Mouse (Mus musculus): Measurements from ENCODE around the gene Prlr. TPM values are rescaled to one million over a fixed set of nuclear protein-coding genes. Genes with fewer than 3 reads are reported as not detected.

Prlr gene
- total and polyA plus RNA-seq, 3 experiments, result not detected

DNA sequence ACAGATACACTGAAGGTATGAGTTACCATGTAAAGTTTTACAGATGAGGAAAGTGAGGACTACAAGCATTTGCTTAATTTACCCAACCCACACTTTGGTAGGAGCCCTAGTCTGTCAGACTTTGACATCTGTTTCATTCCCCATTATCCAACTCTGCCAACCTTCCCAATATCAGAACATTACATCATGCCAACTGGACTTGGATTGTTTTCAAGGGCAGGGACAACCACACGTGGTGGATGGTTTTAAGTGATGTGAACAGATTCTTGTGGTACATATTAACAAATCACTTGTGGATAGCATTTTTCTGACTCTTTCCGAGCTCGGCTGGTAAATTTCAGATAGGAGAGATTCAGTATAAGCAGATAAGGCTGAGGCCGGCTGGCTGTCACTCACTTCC, 3.7 kb downstream of the Prlr start:
- DNase-seq (ENCODE audit: low read depth, low spot score), result no peak
- H3K4me1 ChIP-seq (ENCODE audit: control insufficient read depth in 1 of 2, insufficient read depth in 2 of 2, low read length in 2 of 2), result no peaks in the 10 kb centered on the region
- H3K27ac ChIP-seq (ENCODE audit: control insufficient read depth, low read depth, low read length), result no peak overlapping the region
- TF ChIP-seq USF1 (IDR thresholded peaks at IDR 0.05; ENCODE audit: low read depth, low read length) (no peak), EP300 (IDR thresholded peaks at IDR 0.05; ENCODE audit: low read depth in 1 of 2, low read length in 2 of 2) (no peak), MYC (IDR thresholded peaks at IDR 0.05; ENCODE audit: low read depth, low read length) (no peak), MAX (IDR thresholded peaks at IDR 0.05; ENCODE audit: low read length) (no peak), HCFC1 (IDR thresholded peaks at IDR 0.05; ENCODE audit: low read depth, low read length) (no peak), NRF1 (IDR thresholded peaks at IDR 0.05; ENCODE audit: insufficient read depth, low read depth, low read length, poor library complexity, severe bottlenecking) (no peak), MXI1 (IDR thresholded peaks at IDR 0.05; ENCODE audit: low read depth, low read length) (no peak), RCOR1 (IDR thresholded peaks at IDR 0.05; ENCODE audit: low read depth, low read length) (no peak), SIN3A (IDR thresholded peaks at IDR 0.05; ENCODE audit: low read length) (no peak), ZC3H11A (IDR thresholded peaks at IDR 0.05; ENCODE audit: low read depth, low read length) (no peak), MYB (IDR thresholded peaks at IDR 0.05; ENCODE audit: low read depth, low read length) (no peak), MAZ (IDR thresholded peaks at IDR 0.05; ENCODE audit: low read depth, low read length) (no peak), ZNF384 (IDR thresholded peaks at IDR 0.05; ENCODE audit: low read depth, low read length) (no peak), ELF1 (IDR thresholded peaks at IDR 0.05; ENCODE audit: low read depth, low read length) (no peak), JUND (IDR thresholded peaks at IDR 0.05; ENCODE audit: low read depth, low read length) (no peak), BHLHE40 (IDR thresholded peaks at IDR 0.05; ENCODE audit: borderline replicate concordance, low read depth, low read length) (no peak), TAL1 (IDR thresholded peaks at IDR 0.05; ENCODE audit: low read length) (no peak), NELFE (IDR thresholded peaks at IDR 0.05; ENCODE audit: low read depth, low read length) (no peak), KAT2A (conservative IDR thresholded peaks at IDR 0.05; ENCODE audit: low read depth, low read length) (no peak)
- H3K27me3 ChIP-seq (ENCODE audit: control insufficient read depth in 1 of 2, insufficient read depth in 2 of 2, low read length in 2 of 2), result no peaks in the 10 kb centered on the region
- H3K9ac ChIP-seq (ENCODE audit: control insufficient read depth, low read depth, low read length, poor library complexity, severe bottlenecking), result no peak overlapping the region
- no peaks in the 10 kb centered on the region for H3K9me3 ChIP-seq (replicated peaks; ENCODE audit: insufficient read depth, low read length)
- no peak overlapping the region for H3K4me3 ChIP-seq (ENCODE audit: control insufficient read depth in 1 of 2, insufficient read depth in 1 of 2, low read depth in 2 of 2, low read length in 2 of 2)
- H3K79me2 ChIP-seq (ENCODE audit: control insufficient read depth, insufficient read depth, low read length, poor library complexity), result no peaks in the 10 kb centered on the region
- no peaks in the 10 kb centered on the region for H3K36me3 ChIP-seq (ENCODE audit: control insufficient read depth in 1 of 2, insufficient read depth in 2 of 2, low read length in 2 of 2)

DNA sequence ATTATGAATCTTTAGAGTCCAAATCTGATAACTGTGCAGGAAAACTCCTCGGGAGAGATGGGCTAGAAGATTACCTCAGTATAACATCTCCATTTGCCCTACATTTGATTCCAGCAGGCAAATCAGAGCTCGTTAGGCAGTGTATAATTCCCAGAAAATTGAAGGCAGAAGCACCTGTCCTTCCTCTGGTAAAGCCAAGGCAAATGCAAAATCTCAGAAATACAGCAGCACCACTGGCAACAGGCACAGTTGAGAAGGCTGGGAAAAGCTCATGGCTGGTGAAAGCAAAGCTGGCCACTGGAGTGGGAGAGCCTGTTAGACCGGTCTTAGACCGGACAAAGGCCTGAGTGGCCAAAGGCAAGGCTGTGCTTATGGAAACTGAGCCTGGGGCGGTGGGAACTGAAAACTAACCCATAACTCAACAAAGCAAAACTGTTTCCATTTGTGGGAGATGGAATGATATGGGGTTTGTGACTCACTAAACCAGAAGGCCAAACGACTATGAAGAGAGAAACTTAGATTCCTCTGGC, 15.1 kb downstream of the Prlr start:
- Histone ChIP-seq H3K27ac (ENCODE audit: control insufficient read depth, low read depth, low read length) (no peak overlapping the region), H3K27me3 (ENCODE audit: control insufficient read depth in 1 of 2, insufficient read depth in 2 of 2, low read length in 2 of 2) (no peaks in the 10 kb centered on the region; a peak in 1 of 4 replicates), H3K36me3 (ENCODE audit: control insufficient read depth in 1 of 2, insufficient read depth in 2 of 2, low read length in 2 of 2) (no peaks in the 10 kb centered on the region), H3K9ac (ENCODE audit: control insufficient read depth, low read depth, low read length, poor library complexity, severe bottlenecking) (no peak overlapping the region), H3K9me3 (replicated peaks; ENCODE audit: insufficient read depth, low read length) (no peaks in the 10 kb centered on the region), H3K4me1 (ENCODE audit: control insufficient read depth in 1 of 2, insufficient read depth in 2 of 2, low read length in 2 of 2) (no peaks in the 10 kb centered on the region), H3K4me3 (ENCODE audit: control insufficient read depth in 1 of 2, insufficient read depth in 1 of 2, low read depth in 2 of 2, low read length in 2 of 2) (no peak overlapping the region), H3K79me2 (ENCODE audit: control insufficient read depth, insufficient read depth, low read length, poor library complexity) (no peaks in the 10 kb centered on the region)
- TF ChIP-seq MAFK (IDR thresholded peaks at IDR 0.05; ENCODE audit: borderline replicate concordance, low read depth, low read length) (no peak), ELF1 (IDR thresholded peaks at IDR 0.05; ENCODE audit: low read depth, low read length) (no peak), POLR2A (IDR thresholded peaks at IDR 0.05; ENCODE audit: control insufficient read depth in 1 of 2, insufficient read depth in 1 of 2, low read depth in 1 of 2, low read length in 2 of 2, poor library complexity in 1 of 2) (no peak), CTCF (IDR thresholded peaks at IDR 0.05 in 2 of 3, conservative IDR thresholded peaks at IDR 0.05 in 1 of 3; ENCODE audit: control insufficient read depth in 1 of 3, insufficient read depth in 1 of 3, low read depth in 2 of 3, low read length in 3 of 3, poor library complexity in 1 of 3, severe bottlenecking in 1 of 3) (no peak), BHLHE40 (IDR thresholded peaks at IDR 0.05; ENCODE audit: borderline replicate concordance, low read depth, low read length) (no peak)
- no peak for DNase-seq (ENCODE audit: low read depth, low spot score)

All from MEL (cell line).